Mouse (Mus musculus) forebrain, embryonic 13.5 days (tissue): Measurements from ENCODE around the gene Dnase1l3. TPM values are rescaled to one million over a fixed set of nuclear protein-coding genes. Genes with fewer than 3 reads are reported as not detected.

Experiments
- ATAC-seq: fragments of 200-750 bp; cut with Nextera tagmentation; 2 replicates; pipeline ENCODE4 v1.8.0; 2017
- H3K27ac ChIP-seq: fragments of 300-500 bp; sonication (generic); 2 replicates; pipeline ENCODE4 v1.5.1; 2015; ENCODE audit warnings: inconsistent platforms, mild to moderate bottlenecking, moderate library complexity
- H3K27me3 ChIP-seq: fragments of 300-500 bp; sonication (generic); 2 replicates; pipeline ENCODE4 v1.6.1; 2015; ENCODE audit warnings: mild to moderate bottlenecking, inconsistent platforms
- H3K36me3 ChIP-seq: fragments of 300-500 bp; sonication (generic); 2 replicates; pipeline ENCODE4 v1.6.1; 2015; ENCODE audit warnings: mild to moderate bottlenecking, inconsistent platforms; ENCODE audit not compliant: poor library complexity, severe bottlenecking
- H3K4me1 ChIP-seq: fragments of 300-500 bp; sonication (generic); 2 replicates; pipeline ENCODE4 v1.6.1; 2015; ENCODE audit warnings: inconsistent platforms
- H3K4me2 ChIP-seq: fragments of 300-500 bp; sonication (generic); 2 replicates; pipeline ENCODE4 v1.6.1; 2015; ENCODE audit warnings: inconsistent platforms, mild to moderate bottlenecking, moderate library complexity
- H3K4me3 ChIP-seq: fragments of 300-500 bp; sonication (generic); 2 replicates; pipeline ENCODE4 v1.5.1; 2015; ENCODE audit warnings: mild to moderate bottlenecking, inconsistent platforms
- H3K9ac ChIP-seq: fragments of 300-500 bp; sonication (generic); 2 replicates; pipeline ENCODE4 v1.6.1; 2015; ENCODE audit warnings: mild to moderate bottlenecking, inconsistent platforms
- H3K9me3 ChIP-seq: fragments of 300-500 bp; sonication (generic); replicated peaks from 2 replicates; pipeline ENCODE4 v1.6.1; 2016; ENCODE audit warnings: inconsistent platforms
- WGBS: fragments of 180-500 bp; shearing (Covaris S2); methylation state at CpG from one replicate; pipeline ENCODE4 v1.1.7; 2015; 5-methylcytosine and 5-hydroxymethylcytosine counted together
- polyA plus RNA-seq: library from polyadenylated mRNA; unstranded; fragments of >200 nt; fragmentation: Nextera tagmentation; extraction: Ambion mirVana; gene quantifications from 2 replicates; pipeline ENCODE4 v1.2.1, GENCODE M21; 2015

Dnase1l3 gene
- polyA plus RNA-seq, 1 experiment from 2014 or later, result 0.04 TPM

- Histone ChIP-seq H3K4me2 (peak overlapping the region; percentile 47), H3K27me3 (peaks cover 33% of the 10 kb centered on the region), H3K27ac (no peak overlapping the region), H3K36me3 (no peaks in the 10 kb centered on the region), H3K4me3 (0 out of 2 replicates have a peak overlapping the region, but pooled peaks have one; percentile 7), H3K4me1 (peaks cover 7% of the 10 kb centered on the region; the same call in 1 of the 2 replicates), H3K9ac (no peak overlapping the region), H3K9me3 (no peaks in the 10 kb centered on the region)
- ATAC-seq, result peak; percentile 66; the same call in 1 of the 2 replicates
- WGBS, result under 1% methylated on average over 15 of the region's 15 CpGs
These were observed 2.9 kb upstream of the Dnase1l3 start for GRCm38 (mm10) chr14:7997255-7997696.

GRCm38 (mm10) chr14:7992158-7992557, 2.2 kb downstream of the Dnase1l3 start:
- no peaks in the 10 kb centered on the region for H3K36me3 ChIP-seq
- H3K27ac ChIP-seq, result no peak overlapping the region
- WGBS, result 82% methylated on average over 6 of the region's 6 CpGs
- H3K4me1 ChIP-seq, result 0 out of 2 replicates have a peak, but pooled peaks cover 4% of the 10 kb centered on the region
- no peaks in the 10 kb centered on the region for H3K27me3 ChIP-seq
- no peak for ATAC-seq
- no peak overlapping the region for H3K4me2 ChIP-seq
- H3K4me3 ChIP-seq, result no peak overlapping the region
- H3K9ac ChIP-seq, result no peak overlapping the region
- H3K9me3 ChIP-seq, result no peaks in the 10 kb centered on the region

GRCm38 (mm10) chr14:7991108-7991776, 3.1 kb downstream of the Dnase1l3 start:
- no peak overlapping the region for H3K27ac ChIP-seq
- no peaks in the 10 kb centered on the region for H3K36me3 ChIP-seq
- H3K4me2 ChIP-seq, result no peak overlapping the region
- ATAC-seq, result no peak
- no peak overlapping the region for H3K4me3 ChIP-seq
- H3K4me1 ChIP-seq, result no peaks in the 10 kb centered on the region
- WGBS, result 83% methylated on average over 5 of the region's 5 CpGs
- no peaks in the 10 kb centered on the region for H3K27me3 ChIP-seq
- H3K9ac ChIP-seq, result no peak overlapping the region
- H3K9me3 ChIP-seq, result no peaks in the 10 kb centered on the region

- H3K4me3 ChIP-seq, result no peak overlapping the region
- H3K4me2 ChIP-seq, result no peak overlapping the region
- H3K27ac ChIP-seq, result no peak overlapping the region
- H3K9me3 ChIP-seq, result no peaks in the 10 kb centered on the region
- no peak for ATAC-seq
- H3K4me1 ChIP-seq, result no peaks in the 10 kb centered on the region
- WGBS, result 89% methylated on average over 3 of the region's 3 CpGs
- no peaks in the 10 kb centered on the region for H3K36me3 ChIP-seq
- no peaks in the 10 kb centered on the region for H3K27me3 ChIP-seq
- H3K9ac ChIP-seq, result no peak overlapping the region
These were observed 4.4 kb downstream of the Dnase1l3 start for GRCm38 (mm10) chr14:7989961-7990360.

- H3K27me3 ChIP-seq, result no peaks in the 10 kb centered on the region
- ATAC-seq, result no peak
- H3K27ac ChIP-seq, result no peak overlapping the region
- H3K4me3 ChIP-seq, result no peak overlapping the region
- H3K4me1 ChIP-seq, result no peaks in the 10 kb centered on the region
- H3K36me3 ChIP-seq, result no peaks in the 10 kb centered on the region
- no peaks in the 10 kb centered on the region for H3K9me3 ChIP-seq
- H3K9ac ChIP-seq, result no peak overlapping the region
- no peak overlapping the region for H3K4me2 ChIP-seq
- 55% methylated on average over 1 of the region's 1 CpGs for WGBS
These were observed 5.0 kb downstream of the Dnase1l3 start for GRCm38 (mm10) chr14:7989371-7989770.

GRCm38 (mm10) chr14:7986913-7987312, 7.5 kb downstream of the Dnase1l3 start:
- Histone ChIP-seq H3K4me3 (no peak overlapping the region), H3K4me1 (no peaks in the 10 kb centered on the region), H3K9me3 (no peaks in the 10 kb centered on the region), H3K27me3 (no peaks in the 10 kb centered on the region), H3K27ac (no peak overlapping the region), H3K4me2 (no peak overlapping the region), H3K9ac (no peak overlapping the region), H3K36me3 (no peaks in the 10 kb centered on the region)
- WGBS, result 95% methylated on average over 6 of the region's 6 CpGs
- ATAC-seq, result no peak

- no peaks in the 10 kb centered on the region for H3K27me3 ChIP-seq
- no peak for ATAC-seq
- 96% methylated on average over 1 of the region's 1 CpGs for WGBS
- no peaks in the 10 kb centered on the region for H3K4me1 ChIP-seq
- H3K4me2 ChIP-seq, result no peak overlapping the region
- H3K4me3 ChIP-seq, result no peak overlapping the region
- no peak overlapping the region for H3K27ac ChIP-seq
- no peak overlapping the region for H3K9ac ChIP-seq
- H3K9me3 ChIP-seq, result no peaks in the 10 kb centered on the region
- no peaks in the 10 kb centered on the region for H3K36me3 ChIP-seq
These were observed 13.1 kb downstream of the Dnase1l3 start for GRCm38 (mm10) chr14:7981226-7981625.

- no peak overlapping the region for H3K27ac ChIP-seq
- 83% methylated on average over 1 of the region's 1 CpGs for WGBS
- no peak overlapping the region for H3K4me3 ChIP-seq
- H3K36me3 ChIP-seq, result no peaks in the 10 kb centered on the region
- no peaks in the 10 kb centered on the region for H3K27me3 ChIP-seq
- no peak overlapping the region for H3K9ac ChIP-seq
- H3K4me1 ChIP-seq, result no peaks in the 10 kb centered on the region
- no peak overlapping the region for H3K4me2 ChIP-seq
- no peak for ATAC-seq
- no peaks in the 10 kb centered on the region for H3K9me3 ChIP-seq
These were observed 16.2 kb downstream of the Dnase1l3 start for GRCm38 (mm10) chr14:7978183-7978582.

GRCm38 (mm10) chr14:7977471-7977870, 16.9 kb downstream of the Dnase1l3 start:
- 97% methylated on average over 1 of the region's 1 CpGs for WGBS
- H3K4me2 ChIP-seq, result no peak overlapping the region

GRCm38 (mm10) chr14:7975177-7975576, 19.2 kb downstream of the Dnase1l3 start:
- no peak for ATAC-seq
- H3K4me2 ChIP-seq, result no peak overlapping the region
- H3K9me3 ChIP-seq, result no peaks in the 10 kb centered on the region
- no peak overlapping the region for H3K9ac ChIP-seq
- no peaks in the 10 kb centered on the region for H3K4me1 ChIP-seq
- H3K27me3 ChIP-seq, result no peaks in the 10 kb centered on the region
- no peaks in the 10 kb centered on the region for H3K36me3 ChIP-seq
- no peak overlapping the region for H3K27ac ChIP-seq
- no peak overlapping the region for H3K4me3 ChIP-seq
- WGBS, result 85% methylated on average over 6 of the region's 6 CpGs

More at GRCm38 (mm10) chr14:7977471-7977870, 16.9 kb downstream of the Dnase1l3 start:
- H3K36me3 ChIP-seq, result no peaks in the 10 kb centered on the region
- H3K4me3 ChIP-seq, result no peak overlapping the region
- H3K9me3 ChIP-seq, result no peaks in the 10 kb centered on the region
- no peak overlapping the region for H3K9ac ChIP-seq
- ATAC-seq, result no peak
- H3K4me1 ChIP-seq, result no peaks in the 10 kb centered on the region
- no peak overlapping the region for H3K27ac ChIP-seq
- no peaks in the 10 kb centered on the region for H3K27me3 ChIP-seq

- ATAC-seq, result no peak
- Histone ChIP-seq H3K9ac (no peak overlapping the region), H3K4me2 (no peak overlapping the region), H3K4me3 (no peak overlapping the region), H3K4me1 (no peaks in the 10 kb centered on the region), H3K9me3 (no peaks in the 10 kb centered on the region), H3K27ac (no peak overlapping the region), H3K27me3 (no peaks in the 10 kb centered on the region), H3K36me3 (no peaks in the 10 kb centered on the region)
- whole genome bisulfite sequencing, result 94% methylated on average over 1 of the region's 1 CpGs
These were observed 19.7 kb downstream of the Dnase1l3 start for GRCm38 (mm10) chr14:7974643-7975042.

- Histone ChIP-seq H3K4me1 (no peaks in the 10 kb centered on the region), H3K36me3 (no peaks in the 10 kb centered on the region), H3K4me3 (no peak overlapping the region), H3K27me3 (no peaks in the 10 kb centered on the region), H3K9me3 (no peaks in the 10 kb centered on the region), H3K4me2 (no peak overlapping the region), H3K9ac (no peak overlapping the region), H3K27ac (no peak overlapping the region)
- no peak for ATAC-seq
- 73% methylated on average over 10 of the region's 10 CpGs for WGBS
These were observed 22.4 kb downstream of the Dnase1l3 start for GRCm38 (mm10) chr14:7971889-7972493.
